Mouse (Mus musculus): ENCODE results near the gene Nrp1.

- TF ChIP-seq GATA1 (IDR thresholded peaks at IDR 0.05; ENCODE audit: borderline replicate concordance, low read length) = no peak
- TF ChIP-seq FLI1 (IDR thresholded peaks at IDR 0.05; ENCODE audit: low read length) = no peak
Observed at GRCm38 (mm10) chr8:128400286-128400685, 41.9 kb downstream of the Nrp1 start.

All from megakaryocyte, embryonic 14.5 days (primary cell).